Mouse (Mus musculus) lung, embryonic 14.5 days (tissue): ENCODE data around the gene Clec18a. TPM values are rescaled to one million over a fixed set of nuclear protein-coding genes. Genes with fewer than 3 reads are reported as not detected.
"Not testable (repeated sequence)": the region's sequence is repeated elsewhere in the genome, so short reads cannot be mapped to it uniquely, and the experiment has no call there.

Experiments used
- ATAC-seq: fragments of 200-750 bp; cut with Nextera tagmentation; 2 replicates; pipeline ENCODE4 v1.8.0; 2017; ENCODE audit warnings: mild to moderate bottlenecking, moderate TSS enrichment, moderate library complexity; ENCODE audit not compliant: insufficient read depth
- DNase-seq: peaks from one replicate; pipeline ENCODE4 v3.0.0-alpha.2; 2015
- H3K27ac ChIP-seq: fragments of 300-500 bp; sonication (generic); 2 replicates; pipeline ENCODE4 v1.5.1; 2014; ENCODE audit warnings: low read depth, mild to moderate bottlenecking, moderate library complexity
- H3K27me3 ChIP-seq: fragments of 300-500 bp; sonication (generic); 2 replicates; pipeline ENCODE4 v1.6.1; 2014; ENCODE audit warnings: low read length, control low read depth; ENCODE audit not compliant: insufficient read depth
- H3K36me3 ChIP-seq: fragments of 300-500 bp; sonication (generic); 2 replicates; pipeline ENCODE4 v1.6.1; 2014; ENCODE audit warnings: control low read depth; ENCODE audit not compliant: insufficient read depth
- H3K4me1 ChIP-seq: fragments of 300-500 bp; sonication (generic); 2 replicates; pipeline ENCODE4 v1.6.1; 2014; ENCODE audit warnings: antibody characterized with exemption, control low read depth; ENCODE audit not compliant: insufficient read depth
- H3K4me2 ChIP-seq: fragments of 300-500 bp; sonication (generic); 2 replicates; pipeline ENCODE4 v1.6.1; 2014; ENCODE audit warnings: mild to moderate bottlenecking
- H3K4me3 ChIP-seq: fragments of 300-500 bp; sonication (generic); 2 replicates; pipeline ENCODE4 v1.5.1; 2014; ENCODE audit warnings: low read depth, low read length
- H3K9ac ChIP-seq: fragments of 300-500 bp; sonication (generic); 2 replicates; pipeline ENCODE4 v1.6.1; 2014
- H3K9me3 ChIP-seq: fragments of 300-500 bp; sonication (generic); 2 replicates; pipeline ENCODE4 v1.6.1; 2016; ENCODE audit warnings: low read depth, low read length, control low read depth
- CTCF ChIP-seq: IDR thresholded peaks from 2 replicates; pipeline ENCODE4 v1.5.1; 2016; ENCODE audit warnings: antibody characterized with exemption, low read depth
- WGBS: fragments of 180-500 bp; shearing (Covaris S2); extraction: QIAGEN DNeasy Blood & Tissue Kit; methylation state at CpG from one replicate; pipeline ENCODE4 v1.1.7; 2014; 5-methylcytosine and 5-hydroxymethylcytosine counted together
- polyA plus RNA-seq: library from polyadenylated mRNA; unstranded; fragments of >200 nt; fragmentation: Nextera tagmentation; extraction: Ambion mirVana; gene quantifications from 2 replicates; pipeline ENCODE4 v1.2.1, GENCODE M21; 2014

The Clec18a gene
- polyA plus RNA-seq: not detected in 2 replicates

DNA sequence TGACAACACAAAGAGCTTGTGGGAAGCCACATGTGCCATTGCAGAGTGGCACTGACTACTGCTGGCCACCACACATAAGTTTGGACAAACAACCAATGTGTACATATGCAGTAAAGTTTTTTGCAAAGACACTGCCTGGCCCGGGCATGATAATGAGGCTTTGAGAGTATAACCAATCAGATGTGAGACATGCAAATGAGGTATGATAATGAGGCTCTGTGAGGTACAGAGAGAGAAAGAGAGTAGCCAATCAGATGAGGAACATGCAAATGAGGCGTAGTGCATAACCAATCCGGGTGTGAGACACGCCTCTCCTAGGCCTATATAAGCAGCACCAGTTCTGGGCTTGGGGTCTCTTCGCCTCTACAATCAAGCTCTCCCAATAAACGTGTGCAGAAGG, at the start of gene Clec18a:
TSS of gene Clec18a (minus strand) at position 101 of the 400 bp plus-strand sequence.
- H3K27ac ChIP-seq, H3K9ac ChIP-seq, H3K4me1 ChIP-seq, H3K4me3 ChIP-seq, H3K4me2 ChIP-seq, DNase-seq, ATAC-seq, H3K36me3 ChIP-seq, H3K9me3 ChIP-seq, H3K27me3 ChIP-seq: not testable (repeated sequence)
- WGBS: 87% methylated on average over 5 of the region's 6 CpGs

DNA sequence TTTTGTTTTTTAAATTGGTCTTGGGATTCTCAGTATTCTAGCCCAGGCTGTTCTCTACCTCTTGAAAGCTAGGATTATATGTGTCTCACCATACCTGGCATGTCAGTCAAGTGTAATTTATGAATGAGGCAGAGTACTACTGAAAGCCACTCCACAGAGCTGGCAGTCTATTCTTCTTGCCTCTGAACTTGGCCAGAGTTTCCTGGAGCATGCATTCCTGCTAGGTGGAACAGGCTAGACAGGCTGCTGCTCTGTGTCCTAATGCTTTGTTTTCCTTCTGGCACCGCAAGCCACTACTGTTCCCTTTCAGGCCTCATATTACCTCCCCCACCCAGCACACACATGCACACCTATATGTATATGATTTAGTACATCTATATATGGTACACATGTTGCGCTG, 38.5 kb upstream of the Clec18a start:
- DNase-seq: no peak
- WGBS: 88% methylated on average over 2 of the region's 2 CpGs
- no peak overlapping the region for H3K4me3 ChIP-seq
- no peak overlapping the region for H3K27ac ChIP-seq
- H3K9me3 ChIP-seq: no peaks in the 10 kb centered on the region
- no peak overlapping the region for H3K9ac ChIP-seq
- H3K4me2 ChIP-seq: no peak overlapping the region
- H3K4me1 ChIP-seq: no peaks in the 10 kb centered on the region
- H3K36me3 ChIP-seq: peaks cover 71% of the 10 kb centered on the region
- ATAC-seq: no peak
- no peaks in the 10 kb centered on the region for H3K27me3 ChIP-seq
- TF ChIP-seq CTCF: no peak

DNA sequence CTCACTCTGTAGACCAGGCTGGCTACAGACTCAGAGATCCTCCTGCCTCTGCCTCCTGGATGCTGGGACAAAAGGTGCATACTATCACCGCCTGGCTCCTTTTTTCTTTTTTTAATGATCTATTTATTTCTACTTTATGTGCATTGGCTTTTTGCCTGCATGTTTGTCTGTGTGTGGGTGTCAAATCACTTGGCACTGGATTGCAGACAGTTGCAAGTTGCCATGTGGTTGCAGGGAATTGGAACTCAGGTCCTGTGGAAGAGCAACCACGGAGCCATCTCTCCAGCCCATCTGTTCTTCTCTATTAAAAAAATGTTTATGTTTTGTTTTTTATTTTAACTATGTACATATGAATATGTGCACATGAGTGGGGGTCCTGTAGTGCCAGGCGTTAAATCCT, 27.3 kb upstream of the Clec18a start:
- peaks cover 51% of the 10 kb centered on the region; the same call in 1 of the 2 replicates for H3K36me3 ChIP-seq
- no peak for TF ChIP-seq CTCF
- H3K4me2 ChIP-seq: no peak overlapping the region
- H3K4me3 ChIP-seq: no peak overlapping the region
- H3K27me3 ChIP-seq: no peaks in the 10 kb centered on the region
- H3K9me3 ChIP-seq: no peaks in the 10 kb centered on the region
- H3K9ac ChIP-seq: no peak overlapping the region
- no peak overlapping the region for H3K27ac ChIP-seq
- no peak for ATAC-seq
- 93% methylated on average over 3 of the region's 3 CpGs for WGBS
- H3K4me1 ChIP-seq: no peaks in the 10 kb centered on the region
- no peak for DNase-seq

DNA sequence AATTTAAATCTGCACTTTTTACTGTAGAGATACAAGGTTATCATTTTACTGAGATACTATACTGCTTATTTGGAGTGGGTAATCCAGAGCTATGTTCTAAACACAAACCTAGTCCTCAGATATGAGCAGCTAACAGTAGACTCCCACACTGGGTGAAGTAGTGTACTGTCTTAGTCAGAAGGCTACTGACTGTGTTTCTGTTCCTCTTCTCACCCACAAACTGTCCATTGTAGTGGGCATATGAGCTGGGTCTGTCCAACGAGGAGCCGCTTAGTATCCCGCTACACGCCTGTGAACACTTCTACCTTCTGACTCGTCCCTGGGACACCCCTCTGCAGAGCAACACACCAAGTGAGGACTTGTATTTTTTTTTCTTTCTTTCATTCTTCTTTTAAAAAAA, 22.7 kb upstream of the Clec18a start:
- Histone ChIP-seq H3K27me3 (no peaks in the 10 kb centered on the region), H3K9me3 (no peaks in the 10 kb centered on the region), H3K27ac (no peak overlapping the region), H3K4me1 (no peaks in the 10 kb centered on the region), H3K4me2 (no peak overlapping the region), H3K4me3 (no peak overlapping the region), H3K9ac (no peak overlapping the region), H3K36me3 (peaks cover 38% of the 10 kb centered on the region; the same call in 1 of the 2 replicates)
- WGBS: 91% methylated on average over 5 of the region's 5 CpGs
- TF ChIP-seq CTCF: no peak
- ATAC-seq (no peak), DNase-seq (no peak)

DNA sequence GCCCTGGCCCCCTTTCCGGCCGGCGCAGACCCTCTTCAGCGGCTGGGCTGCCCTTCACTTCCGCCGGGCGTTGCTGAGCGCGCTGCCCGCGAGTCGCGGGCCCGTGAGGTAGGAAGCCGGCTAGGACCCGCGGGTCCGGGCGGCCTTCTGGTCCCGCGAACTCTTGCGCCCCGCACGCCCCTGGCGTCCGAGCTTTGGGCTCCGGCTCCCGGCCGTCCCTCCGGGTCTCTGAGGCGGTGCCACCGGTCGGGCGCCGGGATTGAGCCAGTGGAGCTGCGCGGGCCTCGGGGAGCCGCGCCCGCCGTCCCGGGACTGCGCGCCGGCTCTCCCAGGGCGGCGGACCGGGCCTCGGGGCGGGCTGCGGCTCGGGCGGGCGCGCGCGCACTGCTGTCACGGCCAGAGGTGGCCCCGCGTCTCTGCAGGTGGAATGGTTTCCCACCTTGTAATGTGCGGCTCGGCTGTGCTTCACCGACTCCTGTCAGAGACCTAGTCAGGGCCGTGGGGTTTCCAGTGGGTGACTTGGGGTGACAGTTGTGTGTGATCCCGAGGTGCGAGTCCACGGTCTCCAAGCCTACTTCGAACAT, 2.6 kb upstream of the Clec18a start:
- DNase-seq: peak; percentile 5
- ATAC-seq: not testable (repeated sequence)
- 1% methylated on average over 50 of the region's 69 CpGs for WGBS

DNA sequence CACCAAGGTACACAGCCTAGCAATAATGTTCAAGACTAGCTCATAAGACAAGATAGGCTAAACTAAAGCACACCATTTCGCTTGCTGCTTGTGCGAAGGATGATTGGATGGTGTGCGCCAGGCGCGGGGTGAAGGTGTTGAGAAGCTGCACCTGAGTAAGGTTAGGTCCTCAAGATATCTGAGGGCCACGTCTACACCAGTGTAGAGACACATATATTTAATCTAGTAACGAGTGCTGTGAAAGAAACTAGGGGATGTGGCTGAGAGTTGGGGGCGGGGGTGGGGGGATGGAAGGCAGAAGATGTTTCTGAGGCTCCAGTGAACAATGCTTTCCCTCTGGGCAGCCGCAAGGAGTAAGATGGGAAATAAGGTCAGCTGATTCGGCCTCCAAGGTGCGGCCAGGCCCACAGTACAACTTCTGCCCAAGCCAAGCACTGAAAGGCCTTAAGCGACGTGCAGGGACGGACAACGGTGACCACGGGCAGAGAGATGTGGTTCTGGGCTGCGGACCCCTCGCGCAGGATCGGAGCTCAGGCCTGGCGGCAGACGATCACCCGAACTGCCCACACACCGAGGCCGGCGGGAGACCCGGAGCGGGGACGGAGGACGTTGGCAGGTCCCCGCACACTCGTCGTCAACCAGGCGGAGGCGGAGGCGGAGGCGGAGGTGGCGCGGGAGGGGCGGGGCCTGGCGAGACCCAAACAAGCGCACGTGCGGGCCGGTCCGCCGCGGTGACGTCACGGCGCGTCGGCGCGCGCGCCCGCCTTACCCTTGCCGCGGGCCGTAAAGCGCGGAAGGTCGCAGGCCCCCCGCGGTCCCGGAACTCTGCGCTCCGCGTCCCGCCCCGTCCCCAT, 1.9 kb upstream of the Clec18a start, which contains the start of gene Pdpr:
TSS of gene Pdpr (plus strand) at position 766 of the 854 bp plus-strand sequence.
- DNase-seq: peak; percentile 91
- no peak for TF ChIP-seq CTCF
- Histone ChIP-seq H3K27me3 (no peaks in the 10 kb centered on the region), H3K36me3 (no peaks in the 10 kb centered on the region), H3K4me1 (peaks cover 3% of the 10 kb centered on the region; the same call in 1 of the 2 replicates), H3K9ac (peak within 1 kb of the TSS; percentile 63), H3K27ac (no peak within 1 kb of the TSS), H3K9me3 (no peaks in the 10 kb centered on the region), H3K4me2 (peak within 1 kb of the TSS; percentile 81), H3K4me3 (peak within 1 kb of the TSS; percentile 58)
- 7% methylated on average over 53 of the region's 72 CpGs for WGBS
- ATAC-seq: peak; percentile 95

More for the DNA sequence above, 2.6 kb upstream of the Clec18a start:
- H3K4me1 ChIP-seq, H3K36me3 ChIP-seq, H3K27ac ChIP-seq, H3K27me3 ChIP-seq, H3K9me3 ChIP-seq: not testable (repeated sequence)
- H3K4me2 ChIP-seq: peak overlapping the region; percentile 81
- peak overlapping the region; percentile 63 for H3K9ac ChIP-seq
- H3K4me3 ChIP-seq: peak overlapping the region; percentile 58

DNA sequence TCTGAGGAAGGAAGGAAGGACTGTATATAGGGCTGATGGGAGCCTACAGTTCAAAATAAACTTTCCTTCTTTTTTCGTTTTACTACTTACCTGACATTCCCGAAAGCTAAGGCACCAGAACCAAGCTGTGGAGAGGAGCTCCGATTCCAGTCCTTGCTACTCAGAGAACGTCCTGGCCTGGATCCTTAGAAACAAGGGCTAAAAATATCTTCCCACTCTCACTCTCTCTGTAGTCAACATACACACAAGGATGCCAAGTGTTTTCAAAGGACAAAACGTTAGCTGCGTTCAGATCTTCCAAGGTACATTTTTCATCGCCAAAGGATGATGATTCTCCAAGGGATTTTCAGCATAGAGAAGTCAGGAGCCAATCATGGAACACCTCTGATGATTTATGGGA, 520 bp downstream of the Clec18a start:
- ATAC-seq (no peak), DNase-seq (no peak)
- Histone ChIP-seq H3K4me2 (no peak overlapping the region), H3K4me3 (no peak overlapping the region), H3K27ac (no peak overlapping the region), H3K36me3 (no peaks in the 10 kb centered on the region), H3K4me1 (peaks cover 3% of the 10 kb centered on the region; the same call in 1 of the 2 replicates), H3K9ac (no peak overlapping the region), H3K9me3 (no peaks in the 10 kb centered on the region), H3K27me3 (no peaks in the 10 kb centered on the region)
- 79% methylated on average over 7 of the region's 7 CpGs for WGBS
- no peak for TF ChIP-seq CTCF
